Mouse (Mus musculus): ENCODE measurements around the gene Dvl1.

Dvl1 gene

DNA sequence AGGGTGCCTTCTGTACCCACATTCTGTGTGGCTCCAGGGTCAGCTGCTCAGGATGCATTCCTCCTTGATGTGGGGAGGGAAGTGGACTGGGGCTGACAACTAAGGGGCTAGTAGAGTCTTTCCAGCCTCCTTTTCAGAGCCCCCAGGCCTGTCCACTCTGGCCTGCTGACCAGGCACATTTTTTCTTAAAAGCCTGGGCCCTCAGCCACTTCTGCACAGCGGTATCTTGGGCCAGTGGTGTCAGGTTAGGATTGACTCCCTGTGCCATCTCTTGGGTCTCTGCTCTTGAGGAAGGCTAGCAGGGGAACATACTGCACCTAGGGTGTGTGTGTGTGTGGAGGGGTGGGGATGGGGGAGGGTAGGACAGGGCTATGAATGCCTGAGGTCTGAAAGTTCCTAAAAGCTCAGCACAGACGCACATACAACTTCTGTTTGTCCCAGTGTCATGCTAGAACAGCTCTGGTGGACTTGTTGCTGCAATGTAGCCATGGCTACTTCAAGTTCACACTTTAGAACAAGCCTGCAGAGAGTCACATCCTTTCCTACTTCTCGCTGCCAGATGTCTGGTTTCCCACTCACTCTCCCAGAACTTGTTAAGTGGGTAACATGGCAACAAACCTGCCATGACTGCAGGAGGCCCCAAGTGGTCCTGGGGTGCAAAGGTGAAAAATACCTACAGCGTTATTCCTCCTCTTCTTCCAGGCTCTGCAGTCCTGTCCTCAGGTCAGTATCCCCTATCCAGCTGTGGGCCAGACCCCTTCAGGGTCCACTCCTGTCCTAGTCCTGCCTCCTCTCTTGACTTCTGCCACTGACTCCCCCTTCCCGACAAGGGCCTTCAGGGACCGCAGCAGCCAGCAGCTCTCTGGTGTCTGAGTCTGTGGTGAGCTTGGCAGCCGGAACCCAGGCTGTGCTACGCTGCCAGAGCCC is 6.9 kb upstream of the Dvl1 start:
- DNase-seq (ENCODE audit: low spot score in 2 of 2): peak; percentile 13 to 38

- DNase-seq (ENCODE audit: low spot score in 2 of 2): peak in 1 of 2 experiments; percentile 69
Observed at GRCm38 (mm10) chr4:155841003-155841454, 6.2 kb upstream of the Dvl1 start.

DNA sequence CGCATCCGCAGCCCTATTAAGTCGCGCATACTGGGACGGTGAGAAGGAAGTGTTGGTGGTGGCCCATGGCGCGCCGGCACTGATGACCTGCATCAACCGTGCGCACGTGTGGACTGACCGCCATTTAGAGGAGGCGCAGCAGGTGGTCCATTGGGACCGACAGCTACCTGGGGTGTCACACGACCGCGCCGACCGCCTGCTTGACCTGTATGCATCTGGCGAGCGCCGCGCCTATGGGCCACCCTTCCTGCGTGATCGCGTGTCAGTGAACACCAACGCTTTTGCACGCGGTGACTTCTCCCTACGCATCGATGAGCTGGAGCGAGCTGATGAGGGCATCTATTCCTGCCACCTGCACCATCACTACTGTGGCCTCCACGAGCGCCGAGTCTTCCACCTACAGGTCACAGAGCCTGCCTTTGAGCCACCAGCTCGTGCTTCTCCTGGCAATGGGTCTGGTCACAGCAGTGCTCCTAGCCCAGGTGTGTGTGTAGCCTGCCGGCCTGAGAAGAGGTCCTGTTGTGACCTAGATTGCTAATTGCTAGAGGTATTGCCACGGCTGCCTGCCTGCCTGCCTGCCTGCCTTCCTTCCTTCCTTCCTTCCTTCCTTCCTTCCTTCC is 5.4 kb upstream of the Dvl1 start:
- DNase-seq (ENCODE audit: low spot score in 2 of 2): no peak

DNA sequence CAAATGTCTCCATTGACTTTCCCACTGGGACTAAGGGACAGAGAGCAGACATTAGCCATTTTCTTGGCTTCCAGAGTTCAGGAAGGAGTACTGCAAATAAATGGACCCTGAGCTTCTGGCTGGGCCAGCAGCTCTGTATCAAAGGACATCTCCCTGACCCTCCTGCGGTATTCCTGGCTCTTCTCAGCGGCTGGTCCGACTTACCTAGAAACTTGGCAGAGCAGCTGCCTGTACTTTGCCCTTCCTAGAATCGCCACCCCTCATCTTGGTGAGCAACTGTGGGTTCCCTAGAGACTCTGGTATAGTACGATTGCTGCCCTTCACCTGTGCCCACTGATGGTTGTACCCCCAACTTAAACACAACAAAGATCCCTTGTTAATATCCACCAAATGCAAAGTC is 4.0 kb upstream of the Dvl1 start:
- no peak for DNase-seq (ENCODE audit: low spot score in 2 of 2)

DNA sequence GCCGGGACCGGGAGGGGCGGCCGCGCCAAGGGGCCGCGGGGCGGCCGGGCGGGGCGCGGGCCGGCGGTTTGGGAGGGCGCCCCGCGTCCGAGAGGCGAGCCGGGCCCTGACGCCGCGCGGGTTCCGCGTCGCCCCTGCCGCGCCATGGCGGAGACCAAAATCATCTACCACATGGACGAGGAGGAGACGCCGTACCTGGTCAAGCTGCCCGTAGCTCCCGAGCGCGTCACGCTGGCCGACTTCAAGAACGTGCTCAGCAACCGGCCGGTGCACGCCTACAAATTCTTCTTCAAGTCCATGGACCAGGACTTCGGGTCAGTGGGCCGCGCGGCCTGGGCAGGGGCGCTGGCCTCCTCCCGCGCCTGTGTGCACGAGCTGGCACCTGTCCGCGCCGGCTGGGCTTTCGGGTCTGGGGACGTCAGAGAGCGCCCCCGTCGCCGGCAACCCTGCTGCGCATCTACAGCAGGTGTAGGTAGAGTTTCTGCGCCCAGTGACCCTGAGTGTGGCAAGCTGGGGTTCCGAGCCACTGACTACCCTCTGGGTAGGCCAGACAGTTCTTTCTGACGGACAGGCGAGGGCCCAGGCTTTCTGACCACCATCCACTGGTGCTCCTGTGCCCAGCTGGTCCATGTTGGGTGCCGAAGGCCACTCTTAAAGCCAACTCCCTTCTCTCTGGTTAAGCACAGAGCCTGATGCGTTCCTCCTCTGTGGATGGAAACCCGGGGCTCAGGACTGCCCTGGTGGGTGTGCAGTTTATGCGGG is 570 bp downstream of the Dvl1 start:
- DNase-seq (ENCODE audit: low spot score in 2 of 2): peak in 1 of 2 experiments; percentile 63

DNA sequence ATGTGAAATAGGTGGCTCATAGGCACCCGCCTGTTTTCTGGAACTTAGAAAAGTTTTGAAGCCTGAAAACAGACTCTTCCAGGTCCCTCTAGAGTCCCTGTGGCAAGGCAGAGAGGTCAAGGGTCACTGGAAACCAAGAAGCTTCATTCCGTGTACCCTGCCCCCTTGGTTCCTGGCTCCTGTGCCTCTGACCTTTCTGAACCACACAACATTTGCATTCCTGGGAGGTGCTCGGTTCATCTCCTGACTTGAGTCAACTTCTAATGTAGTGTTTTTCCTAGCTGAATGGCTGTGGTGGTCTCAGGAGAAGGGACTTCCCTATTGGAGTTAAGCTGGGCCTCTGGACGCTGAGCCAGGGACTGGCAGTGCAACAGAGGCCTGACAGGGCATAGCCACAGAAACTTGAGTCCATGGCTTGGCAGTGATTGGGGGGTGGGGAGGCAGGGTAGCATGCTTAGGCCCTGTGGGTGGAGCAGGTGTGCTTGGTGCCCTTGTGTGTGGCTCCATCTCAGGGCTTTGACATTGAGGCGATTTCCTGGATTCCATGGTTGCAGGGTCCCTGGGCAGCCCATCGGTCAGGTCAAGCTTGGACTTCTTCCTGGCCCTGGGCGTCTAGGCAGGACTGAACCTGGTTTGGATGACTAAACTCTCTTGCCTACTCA is 1.4 kb downstream of the Dvl1 start:
- DNase-seq (ENCODE audit: low spot score in 2 of 2): peak in 1 of 2 experiments; percentile 26

GRCm38 (mm10) chr4:155849391-155849790 is 2.2 kb downstream of the Dvl1 start:
- no peak for DNase-seq (ENCODE audit: low spot score in 2 of 2)

DNA sequence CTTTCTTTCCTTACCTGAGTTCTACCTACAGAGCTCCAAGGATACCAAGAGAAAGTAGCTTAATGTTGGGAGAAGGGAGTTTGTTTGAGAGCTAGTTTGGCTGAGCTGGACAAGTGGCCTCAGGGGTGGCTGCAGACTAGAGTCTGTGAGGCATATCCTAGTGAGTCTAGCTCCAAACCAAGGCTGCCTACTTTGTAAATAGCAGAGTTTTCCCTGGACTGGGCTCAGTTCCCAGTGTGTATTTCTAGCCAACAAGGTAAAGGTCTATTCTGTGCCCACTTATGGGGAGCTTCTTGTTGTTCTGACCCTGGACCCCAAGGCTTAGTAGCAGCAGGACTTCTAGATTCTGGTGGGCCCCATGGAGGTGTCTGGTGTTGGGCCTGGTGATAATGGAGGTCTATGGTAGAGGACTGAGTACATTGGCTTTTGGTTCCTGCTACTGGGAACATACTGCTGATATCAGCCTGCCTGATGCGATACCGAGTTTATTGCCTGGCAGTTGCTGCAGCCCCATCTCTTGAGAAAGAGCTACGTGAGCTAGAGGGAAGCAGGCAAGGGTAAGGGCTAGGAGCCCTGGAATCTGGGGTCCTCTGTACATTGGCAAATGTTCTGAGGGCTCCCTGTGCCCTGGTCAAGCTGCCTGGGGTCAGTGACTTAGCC is 2.7 kb downstream of the Dvl1 start:
- DNase-seq (ENCODE audit: low spot score in 2 of 2): no peak

DNA sequence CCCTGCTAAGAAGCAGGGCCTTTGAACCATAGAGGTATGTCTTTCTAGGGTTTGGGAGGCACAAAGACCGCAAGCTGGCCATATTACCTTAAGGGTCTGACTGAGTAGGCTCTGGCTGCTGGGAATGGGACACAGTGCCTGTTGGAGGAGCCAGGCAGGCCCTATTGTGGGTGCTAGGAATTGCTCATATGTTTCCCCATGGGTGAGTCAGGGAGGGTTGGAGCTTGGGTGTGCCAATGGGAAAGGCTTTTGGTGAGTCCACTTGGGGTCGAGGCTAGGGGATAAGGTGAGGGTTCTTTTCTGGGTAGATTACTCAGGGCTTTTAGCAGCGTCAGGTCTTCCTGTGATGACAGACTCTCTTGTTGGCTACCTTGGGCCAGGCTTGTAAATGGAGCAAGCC is 4.2 kb downstream of the Dvl1 start:
- no peak for DNase-seq (ENCODE audit: low spot score in 2 of 2)

DNA sequence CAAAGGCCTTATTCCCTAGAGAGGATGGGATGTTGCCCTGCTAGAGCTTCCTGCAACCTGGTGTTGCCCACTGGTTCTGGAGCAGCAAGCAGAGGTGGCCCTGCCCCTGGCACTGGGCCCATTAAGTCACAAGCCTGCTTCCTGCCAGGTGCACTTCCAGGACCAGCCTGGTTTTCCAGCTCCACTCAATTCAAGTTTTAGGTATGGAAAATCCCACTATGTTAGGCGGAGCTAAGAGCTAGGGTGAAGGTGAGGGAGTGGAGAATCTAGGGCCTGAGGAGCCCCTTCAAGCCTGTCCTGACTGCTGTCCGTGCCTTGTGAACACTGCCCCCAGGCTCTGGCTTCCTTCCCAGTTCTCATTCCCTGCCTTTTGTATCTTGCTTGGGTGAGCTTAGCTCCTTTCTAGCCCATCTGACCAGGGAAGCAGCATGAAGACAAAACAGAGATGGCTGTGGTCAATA is 4.8 kb downstream of the Dvl1 start:
- DNase-seq (ENCODE audit: low spot score in 2 of 2): no peak

DNA sequence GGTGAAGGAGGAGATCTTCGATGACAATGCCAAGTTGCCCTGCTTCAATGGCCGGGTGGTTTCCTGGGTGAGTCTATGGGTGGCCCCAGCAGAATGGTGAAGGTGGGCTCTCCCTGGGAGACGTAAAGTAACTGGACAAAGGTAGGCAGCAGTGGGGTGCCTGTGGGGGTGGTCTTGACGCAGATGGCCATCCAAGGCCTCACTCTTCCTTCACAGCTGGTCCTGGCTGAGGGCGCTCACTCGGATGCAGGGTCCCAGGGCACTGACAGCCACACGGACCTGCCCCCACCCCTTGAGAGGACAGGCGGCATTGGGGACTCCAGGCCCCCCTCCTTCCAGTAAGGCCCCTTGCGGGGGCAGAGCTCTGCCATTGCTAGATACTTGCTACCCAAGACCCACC is 6.2 kb downstream of the Dvl1 start:
- DNase-seq (ENCODE audit: low spot score in 2 of 2): no peak

DNA sequence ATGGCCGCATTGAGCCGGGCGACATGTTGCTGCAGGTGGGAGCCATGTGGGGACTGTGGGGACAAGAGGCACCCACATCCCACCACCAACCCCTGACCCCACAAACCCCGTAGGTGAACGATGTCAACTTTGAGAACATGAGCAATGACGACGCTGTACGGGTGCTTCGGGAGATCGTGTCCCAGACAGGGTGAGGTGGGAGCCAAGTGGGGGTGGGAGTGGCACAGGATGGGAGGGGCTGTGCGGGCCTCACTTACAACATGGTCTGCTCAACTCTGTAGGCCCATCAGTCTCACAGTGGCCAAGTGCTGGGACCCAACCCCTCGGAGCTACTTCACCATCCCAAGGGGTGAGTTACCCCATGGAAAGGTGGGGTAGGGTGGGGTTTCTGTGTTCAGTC is 7.8 kb downstream of the Dvl1 start:
- DNase-seq (ENCODE audit: low spot score in 2 of 2): no peak

GRCm38 (mm10) chr4:155856071-155856470 is 8.9 kb downstream of the Dvl1 start:
- peak in 1 of 2 experiments; percentile 18 for DNase-seq (ENCODE audit: low spot score in 2 of 2)

DNA sequence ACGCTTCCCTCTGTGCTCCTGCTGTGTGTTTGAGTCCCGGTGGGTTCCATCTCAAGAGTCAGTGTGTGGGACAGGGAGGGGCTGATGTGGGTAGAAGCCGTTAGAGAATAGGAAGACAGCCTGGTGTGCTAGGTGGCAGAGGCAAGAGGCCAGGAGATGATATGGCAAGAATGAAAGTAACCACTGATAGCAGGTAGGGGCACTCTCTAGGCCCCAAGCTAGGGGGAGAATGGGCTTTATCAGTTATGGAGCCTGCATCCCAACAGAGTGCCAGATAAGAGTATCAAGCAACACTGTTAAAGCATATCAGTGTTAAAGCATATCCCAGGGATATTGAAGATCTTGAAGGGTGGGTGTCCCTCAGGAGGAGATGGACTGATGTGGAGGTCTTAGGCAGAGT is 9.7 kb downstream of the Dvl1 start:
- no peak for DNase-seq (ENCODE audit: low spot score in 2 of 2)

- peak in 1 of 2 experiments; percentile 58 for DNase-seq (ENCODE audit: low spot score in 2 of 2)
Observed at GRCm38 (mm10) chr4:155859318-155859717, 12.1 kb downstream of the Dvl1 start.

GRCm38 (mm10) chr4:155861787-155862186 is 14.6 kb downstream of the Dvl1 start:
- peak in 1 of 2 experiments; percentile 16 for DNase-seq (ENCODE audit: low spot score in 2 of 2)

GRCm38 (mm10) chr4:155863001-155863400 is 15.8 kb downstream of the Dvl1 start, which contains the start of gene Tas1r3:
Tas1r3 (minus strand) TSS chr4:155863362.
- DNase-seq (ENCODE audit: low spot score in 2 of 2): peak in 1 of 2 experiments; percentile 9

DNA sequence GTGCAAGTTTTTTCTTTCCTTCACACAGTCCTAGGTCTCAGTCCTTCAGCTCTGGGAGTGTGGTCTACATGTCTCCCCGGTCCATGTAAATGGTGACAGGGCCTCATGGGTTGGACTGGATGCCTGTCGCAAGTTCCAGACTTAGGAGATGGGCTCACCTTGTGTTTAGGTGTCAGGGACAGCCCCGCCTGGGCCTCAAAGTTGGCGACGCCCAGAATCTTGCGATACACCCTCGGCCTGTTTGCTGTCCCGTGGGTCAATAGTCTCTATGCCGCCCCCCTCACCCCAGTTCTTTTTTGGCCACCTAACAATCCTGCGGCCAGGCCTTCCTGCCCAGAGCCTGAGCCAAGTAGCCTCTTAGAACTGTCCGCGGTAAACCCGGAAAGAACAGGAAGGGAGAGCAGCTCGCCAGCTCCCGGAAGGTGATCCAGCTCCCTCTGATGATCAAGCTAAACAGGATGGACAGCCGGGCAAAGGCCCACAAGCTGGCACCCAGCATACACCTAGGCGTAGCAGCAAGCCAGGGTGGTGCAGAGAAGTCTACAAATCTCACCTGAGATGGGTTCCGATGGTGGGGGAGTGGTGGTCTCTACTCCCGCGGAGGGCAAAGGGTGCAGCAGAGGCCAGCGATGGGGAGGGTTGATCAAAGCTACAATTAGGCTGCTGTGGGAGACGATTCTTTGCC is 21.6 kb downstream of the Dvl1 start:
- DNase-seq (ENCODE audit: low spot score in 2 of 2): peak in 1 of 2 experiments; percentile 51

DNA sequence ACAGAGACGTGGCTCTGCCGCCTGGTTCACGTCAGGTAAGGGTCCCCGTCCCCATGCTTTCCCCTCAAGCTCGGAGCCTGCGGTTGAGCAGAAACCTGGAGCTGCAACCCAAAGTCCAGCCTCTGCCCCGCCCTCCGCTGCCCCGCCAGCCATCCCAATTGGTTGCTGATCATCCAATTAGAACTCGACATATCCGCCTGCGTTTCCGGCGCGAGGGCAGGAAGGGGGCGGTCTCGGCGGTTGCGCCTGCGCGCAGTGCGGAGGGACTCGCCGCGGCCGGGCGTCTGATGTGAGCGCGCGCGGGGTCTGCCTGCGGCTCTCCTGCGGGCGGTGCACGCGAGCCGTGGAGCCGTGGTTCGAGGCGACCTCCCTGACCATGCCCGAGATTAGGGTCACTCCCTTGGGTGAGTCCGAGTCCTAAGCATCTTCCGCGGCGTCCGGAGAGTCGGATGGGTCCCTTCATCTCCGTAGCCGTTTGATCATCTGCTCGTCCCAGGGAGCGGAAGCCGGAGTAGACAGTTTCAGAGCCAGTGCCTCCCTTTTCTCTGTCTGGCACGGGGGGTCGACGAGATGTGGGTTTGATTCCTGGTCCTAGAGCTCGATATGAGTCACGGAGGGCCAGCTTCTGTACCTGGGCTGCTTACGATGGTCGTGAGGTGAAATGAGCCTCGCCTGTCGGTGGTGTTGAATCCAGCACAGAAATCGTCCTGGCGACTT is 22.3 kb downstream of the Dvl1 start, which contains the start of the genes Cptp and Ints11:
Gene Cptp (minus strand): TSS at position 124 of the 717 bp plus-strand sequence.
Gene Ints11 (plus strand): TSS at position 230 of the 717 bp plus-strand sequence.
- peak; percentile 92 to 97 for DNase-seq (ENCODE audit: low spot score in 2 of 2)

Data from spleen, postnatal 10 days (tissue).